Mouse (Mus musculus) spleen, postnatal 14 days (tissue): ENCODE measurements around the gene Lrp4.
A peak's percentile ranks its signal among the peaks of the same experiment; 100 is the strongest.
"Not testable (repeated sequence)": the region's sequence is repeated elsewhere in the genome, so short reads cannot be mapped to it uniquely, and the experiment has no call there.

Experiments used
- DNase-seq, 2 experiments: peaks; one replicate each; pipeline ENCODE4 v3.0.0; 2021 to 2022; ENCODE audit warnings: low spot score in 2 of 2

Gene Lrp4

GRCm38 (mm10) chr2:91484698-91485097, 27.4 kb downstream of the Lrp4 start:
- no peak for DNase-seq

DNA sequence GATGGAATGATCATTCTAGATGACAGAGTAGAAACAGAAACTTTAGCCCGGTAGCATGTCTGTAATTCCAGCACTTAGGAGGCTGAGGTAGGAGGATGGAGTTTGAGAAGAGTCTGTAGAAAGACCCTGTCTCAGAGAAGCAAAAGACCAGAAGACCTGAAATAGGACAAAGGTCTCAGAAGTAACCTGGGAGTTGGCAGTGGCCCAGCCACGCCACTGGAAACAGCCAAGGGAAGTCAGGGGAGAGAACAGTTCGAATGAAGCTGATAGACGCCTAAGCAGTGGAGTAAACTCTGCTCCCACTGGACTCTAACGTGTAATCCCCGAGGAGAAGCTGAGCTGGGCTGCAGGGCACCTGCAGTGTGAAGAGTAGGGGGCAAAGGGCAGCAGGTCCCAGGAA, 27.9 kb downstream of the Lrp4 start:
- DNase-seq = no peak

DNA sequence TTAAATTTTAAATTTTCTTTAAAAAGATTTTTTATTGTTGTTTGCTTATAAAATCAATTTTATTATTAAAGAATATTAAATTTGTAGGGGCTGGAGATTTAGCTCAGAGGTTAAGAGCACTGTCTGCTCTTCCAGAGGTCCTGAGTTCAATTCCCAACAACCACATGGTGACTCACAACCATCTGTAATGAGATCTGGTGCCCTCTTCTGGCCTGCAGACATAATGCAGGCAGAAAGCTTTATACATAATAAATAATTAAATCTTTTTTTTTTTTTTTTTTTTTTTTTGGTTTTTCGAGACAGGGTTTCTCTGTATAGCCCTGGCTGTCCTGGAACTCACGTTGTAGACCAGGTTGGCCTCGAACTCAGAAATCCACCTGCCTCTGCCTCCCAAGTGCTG, 30.0 kb downstream of the Lrp4 start:
- DNase-seq = not testable (repeated sequence)

DNA sequence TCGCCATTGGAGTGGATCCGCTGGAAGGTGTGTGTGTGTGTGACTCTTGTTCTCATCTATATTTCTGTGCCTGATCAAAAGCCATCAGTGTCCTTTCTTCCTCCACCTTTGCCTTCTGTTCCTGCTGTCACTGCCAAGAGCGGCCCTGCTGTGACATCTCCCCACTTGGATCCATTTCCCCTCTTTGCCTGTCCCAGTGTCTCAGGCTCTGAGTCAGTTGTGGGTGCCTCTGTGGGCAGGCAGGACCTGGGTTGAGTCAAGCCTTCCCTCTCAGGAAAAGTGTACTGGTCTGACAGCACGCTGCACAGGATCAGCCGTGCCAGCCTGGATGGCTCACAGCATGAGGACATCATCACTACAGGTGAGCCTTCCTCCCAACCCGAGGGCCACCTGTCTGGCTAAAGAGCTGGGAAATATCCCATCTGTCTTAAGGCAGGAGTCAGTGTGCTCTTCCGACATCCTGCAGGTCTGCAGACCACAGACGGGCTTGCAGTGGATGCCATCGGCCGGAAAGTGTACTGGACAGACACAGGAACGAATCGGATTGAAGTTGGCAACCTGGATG, 34.8 kb downstream of the Lrp4 start:
- DNase-seq = no peak

- no peak for DNase-seq
Measured at GRCm38 (mm10) chr2:91493981-91494380, 36.7 kb downstream of the Lrp4 start.

GRCm38 (mm10) chr2:91498093-91498719, 40.9 kb downstream of the Lrp4 start:
- no peak for DNase-seq

DNA sequence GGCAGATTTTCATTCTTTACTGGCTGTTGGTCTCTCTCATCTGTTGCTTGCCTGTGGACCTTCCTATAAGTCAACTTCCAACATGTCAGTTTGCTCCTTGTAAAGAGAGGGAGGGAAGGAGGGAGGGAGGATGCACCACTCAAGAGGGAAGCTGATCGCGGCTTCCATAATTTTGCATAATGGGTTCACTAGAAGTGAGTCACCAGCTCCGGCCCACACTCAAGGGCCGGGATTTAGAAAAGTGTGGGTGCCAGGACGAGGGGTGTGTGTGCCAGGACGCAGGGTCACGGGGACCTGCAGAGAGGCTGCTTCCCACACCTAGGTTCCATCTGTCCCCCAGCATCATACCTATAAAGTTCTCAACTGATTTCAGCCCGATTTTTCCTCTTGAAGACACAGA, 50.8 kb downstream of the Lrp4 start:
- DNase-seq = no peak

DNA sequence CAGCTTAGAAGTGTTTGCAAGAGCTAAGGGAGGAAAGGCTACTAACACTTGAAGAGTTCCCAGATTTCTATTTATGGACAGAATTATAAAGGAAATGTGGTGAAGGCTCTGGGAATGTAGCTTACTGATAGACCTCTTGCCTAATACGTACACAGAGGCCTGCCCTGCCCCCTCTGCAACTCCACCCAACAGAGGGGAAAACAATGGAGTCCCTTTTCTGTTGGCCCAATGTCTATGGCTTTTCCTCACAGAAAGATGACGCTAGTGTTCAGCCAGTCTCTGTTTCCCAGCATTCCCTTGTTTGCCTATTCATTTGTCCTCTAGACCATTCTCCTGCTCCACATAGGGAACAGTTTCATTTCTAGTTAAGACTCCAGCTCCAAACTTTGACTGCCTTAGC, 59.9 kb downstream of the Lrp4 start:
- no peak for DNase-seq

GRCm38 (mm10) chr2:91526294-91527146, 69.2 kb downstream of the Lrp4 start, which contains the start of gene Ckap5:
Gene Ckap5 (plus strand): TSS chr2:91526762.
- DNase-seq = peak; percentile 82 to 83

DNA sequence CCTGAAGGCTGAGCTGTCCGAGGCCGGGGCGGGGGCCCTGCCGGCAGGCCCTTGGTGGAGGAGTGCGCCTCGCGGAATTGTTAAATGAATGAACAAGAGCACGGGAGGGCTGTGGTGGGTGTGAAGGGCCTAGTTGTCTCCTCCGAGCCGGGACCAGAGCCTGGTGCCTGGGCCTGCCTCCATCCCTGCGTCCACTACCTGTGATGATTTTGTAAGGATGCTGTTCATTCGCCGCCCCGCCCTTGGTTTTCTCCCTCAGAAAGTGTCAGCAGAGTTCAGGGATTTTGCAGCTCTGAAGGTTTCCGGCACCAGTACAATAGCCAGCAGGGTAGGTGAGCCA, 69.8 kb downstream of the Lrp4 start:
- DNase-seq = peak in 1 of 2 experiments; percentile 14

GRCm38 (mm10) chr2:91537588-91538205, 80.4 kb downstream of the Lrp4 start:
- peak; percentile 64 to 67 for DNase-seq
